Mouse (Mus musculus): ENCODE results near the gene Auh. TPM values are rescaled to one million over a fixed set of nuclear protein-coding genes. Genes with fewer than 3 reads are reported as not detected.

Auh gene
- polyA plus RNA-seq, 1 experiment from 2014 or later: 35.2 TPM

DNA sequence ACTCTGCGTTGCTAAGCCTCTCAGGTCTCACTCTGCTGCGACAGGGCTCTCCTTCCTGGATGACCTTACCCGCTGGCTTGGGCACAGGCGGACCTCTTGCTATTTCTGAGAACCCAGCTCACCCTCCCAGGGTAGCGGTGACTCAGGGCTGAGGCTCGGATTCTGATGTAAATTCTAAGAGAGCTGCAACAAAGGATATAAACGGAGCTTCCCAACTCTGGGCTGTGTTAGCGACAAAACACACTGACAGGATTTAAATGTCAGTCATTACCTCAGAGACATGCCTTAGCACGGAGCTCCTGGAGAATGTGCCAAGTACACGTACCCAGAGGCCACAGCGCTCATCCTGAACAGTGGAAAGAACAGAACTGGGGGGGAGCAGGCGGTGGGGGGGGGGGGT is 49.6 kb downstream of the Auh start:
- no peak overlapping the region for H3K4me2 ChIP-seq (ENCODE audit: low read depth, low read length)
- peak; percentile 88 for ATAC-seq (ENCODE audit: low read depth)

DNA sequence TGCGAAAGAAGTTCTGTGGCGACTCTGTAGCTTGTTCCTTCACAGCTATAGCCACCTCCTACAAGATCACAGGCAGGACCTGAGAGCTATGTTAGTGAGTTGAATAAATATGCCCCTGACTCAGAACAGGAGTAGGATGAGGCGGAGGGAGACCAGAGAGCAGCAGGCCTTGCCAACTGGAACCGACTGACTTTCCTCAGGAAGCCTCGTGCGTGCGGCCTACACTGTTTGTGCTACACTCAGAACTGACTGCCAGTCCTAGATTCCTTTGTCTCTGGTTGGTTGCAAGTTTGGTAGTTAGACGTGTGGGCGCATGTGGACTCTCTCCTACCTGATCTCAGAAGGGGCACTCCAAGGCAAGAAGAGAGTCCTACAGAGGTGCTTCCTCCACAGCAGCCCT is 50.2 kb downstream of the Auh start:
- 0 out of 2 replicates have a peak overlapping the region, but pooled peaks have one; percentile 20 for H3K9ac ChIP-seq (ENCODE audit: low read depth, low read length)
- no peak overlapping the region for H3K4me2 ChIP-seq (ENCODE audit: low read depth, low read length)
- no peak overlapping the region for H3K4me3 ChIP-seq (ENCODE audit: low read depth, low read length)
- no peak for ATAC-seq (ENCODE audit: low read depth)
- peak; percentile 43 for DNase-seq (ENCODE audit: low spot score)
- H3K36me3 ChIP-seq (ENCODE audit: control insufficient read depth, insufficient read depth, low read length): no peaks in the 10 kb centered on the region
- H3K9me3 ChIP-seq (ENCODE audit: control insufficient read depth, low read length): no peaks in the 10 kb centered on the region
- H3K4me1 ChIP-seq (ENCODE audit: control insufficient read depth, insufficient read depth, low read length): peaks cover 10% of the 10 kb centered on the region
- H3K27ac ChIP-seq (replicated peaks; ENCODE audit: low read depth, low read length): peak overlapping the region; percentile 46
- WGBS: 73% methylated on average over 9 of the region's 9 CpGs
- H3K27me3 ChIP-seq (replicated peaks; ENCODE audit: control insufficient read depth, insufficient read depth, low read length): no peaks in the 10 kb centered on the region

More for the DNA sequence above, 49.6 kb downstream of the Auh start:
- no peak overlapping the region for H3K4me3 ChIP-seq (ENCODE audit: low read depth, low read length)
- peaks cover 10% of the 10 kb centered on the region for H3K4me1 ChIP-seq (ENCODE audit: control insufficient read depth, insufficient read depth, low read length)
- no peaks in the 10 kb centered on the region for H3K9me3 ChIP-seq (ENCODE audit: control insufficient read depth, low read length)
- no peaks in the 10 kb centered on the region for H3K36me3 ChIP-seq (ENCODE audit: control insufficient read depth, insufficient read depth, low read length)
- DNase-seq (ENCODE audit: low spot score): peak; percentile 86
- no peaks in the 10 kb centered on the region for H3K27me3 ChIP-seq (replicated peaks; ENCODE audit: control insufficient read depth, insufficient read depth, low read length)
- peak overlapping the region; percentile 46 for H3K27ac ChIP-seq (replicated peaks; ENCODE audit: low read depth, low read length)
- 0 out of 2 replicates have a peak overlapping the region, but pooled peaks have one; percentile 20 for H3K9ac ChIP-seq (ENCODE audit: low read depth, low read length)
- 39% methylated on average over 12 of the region's 12 CpGs for WGBS

DNA sequence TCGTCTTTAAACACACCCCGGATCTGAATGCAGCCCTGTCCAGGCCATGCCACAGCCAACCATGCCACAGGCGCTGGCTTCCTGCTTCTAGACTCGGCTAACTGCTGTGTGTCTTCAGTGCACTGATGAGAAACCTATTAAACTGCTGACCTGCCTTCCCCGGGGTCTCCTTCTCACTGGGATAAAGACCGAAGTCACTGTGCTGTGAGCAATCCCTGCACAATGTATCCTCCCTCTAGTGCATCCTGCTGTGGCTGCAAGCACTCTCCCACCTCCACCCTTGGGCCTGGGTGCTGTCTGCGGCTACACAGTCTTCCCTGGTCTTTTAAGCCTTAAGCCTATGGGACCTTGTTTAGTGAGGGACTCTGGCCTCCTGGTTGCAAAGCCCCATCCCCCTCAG is 50.7 kb downstream of the Auh start:
- Histone ChIP-seq H3K9me3 (ENCODE audit: control insufficient read depth, low read length) (no peaks in the 10 kb centered on the region), H3K4me1 (ENCODE audit: control insufficient read depth, insufficient read depth, low read length) (peaks cover 10% of the 10 kb centered on the region), H3K27me3 (replicated peaks; ENCODE audit: control insufficient read depth, insufficient read depth, low read length) (no peaks in the 10 kb centered on the region), H3K27ac (replicated peaks; ENCODE audit: low read depth, low read length) (peak overlapping the region; percentile 46; the same call in 1 of the 2 replicates), H3K9ac (ENCODE audit: low read depth, low read length) (no peak overlapping the region), H3K4me3 (ENCODE audit: low read depth, low read length) (no peak overlapping the region), H3K36me3 (ENCODE audit: control insufficient read depth, insufficient read depth, low read length) (no peaks in the 10 kb centered on the region), H3K4me2 (ENCODE audit: low read depth, low read length) (no peak overlapping the region)
- WGBS: 58% methylated on average over 7 of the region's 7 CpGs
- no peak for DNase-seq (ENCODE audit: low spot score)
- no peak for ATAC-seq (ENCODE audit: low read depth)

DNA sequence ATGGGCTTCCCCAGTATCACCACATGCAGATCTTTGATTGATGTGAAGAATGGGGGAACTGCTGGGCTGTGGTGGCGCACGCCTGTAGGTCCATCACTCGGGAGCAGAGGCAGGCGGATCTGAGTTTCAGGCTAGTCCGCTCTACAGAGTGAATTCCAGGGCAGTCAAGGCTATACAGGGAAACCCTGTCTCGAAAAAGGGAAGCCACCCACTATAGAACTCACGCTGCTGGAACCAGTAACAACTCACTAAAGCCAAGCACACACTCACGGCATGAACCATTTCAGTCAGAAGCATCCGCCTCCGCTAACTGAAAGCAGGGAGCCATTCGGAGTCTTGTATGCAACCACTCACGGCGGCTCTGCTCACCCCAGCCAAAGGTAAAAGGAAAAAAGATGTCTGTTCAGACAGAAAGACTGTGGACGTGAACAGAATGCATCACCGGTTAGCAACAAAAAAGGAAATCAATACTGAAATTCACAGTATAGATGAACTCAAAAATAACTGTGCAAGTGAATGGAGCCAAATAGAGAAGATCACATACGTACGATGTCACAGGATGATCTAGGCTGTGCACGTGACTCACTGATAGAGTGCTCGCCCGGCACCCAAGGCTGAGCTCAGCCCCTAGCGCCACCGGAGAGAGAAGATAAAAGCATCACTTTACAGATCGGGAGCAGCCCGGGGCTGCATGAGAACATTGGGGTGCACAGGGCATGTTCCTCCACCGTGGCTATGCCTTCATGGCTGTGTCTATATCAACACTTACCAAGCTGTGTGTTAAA is 53.7 kb downstream of the Auh start:
- peaks cover 10% of the 10 kb centered on the region for H3K4me1 ChIP-seq (ENCODE audit: control insufficient read depth, insufficient read depth, low read length)
- no peaks in the 10 kb centered on the region for H3K9me3 ChIP-seq (ENCODE audit: control insufficient read depth, low read length)
- no peaks in the 10 kb centered on the region for H3K27me3 ChIP-seq (replicated peaks; ENCODE audit: control insufficient read depth, insufficient read depth, low read length)
- H3K4me2 ChIP-seq (ENCODE audit: low read depth, low read length): no peak overlapping the region
- no peaks in the 10 kb centered on the region for H3K36me3 ChIP-seq (ENCODE audit: control insufficient read depth, insufficient read depth, low read length)
- no peak for DNase-seq (ENCODE audit: low spot score)
- no peak for ATAC-seq (ENCODE audit: low read depth)
- 75% methylated on average over 25 of the region's 25 CpGs for WGBS
- H3K9ac ChIP-seq (ENCODE audit: low read depth, low read length): no peak overlapping the region
- no peak overlapping the region for H3K4me3 ChIP-seq (ENCODE audit: low read depth, low read length)
- no peak overlapping the region for H3K27ac ChIP-seq (replicated peaks; ENCODE audit: low read depth, low read length)

DNA sequence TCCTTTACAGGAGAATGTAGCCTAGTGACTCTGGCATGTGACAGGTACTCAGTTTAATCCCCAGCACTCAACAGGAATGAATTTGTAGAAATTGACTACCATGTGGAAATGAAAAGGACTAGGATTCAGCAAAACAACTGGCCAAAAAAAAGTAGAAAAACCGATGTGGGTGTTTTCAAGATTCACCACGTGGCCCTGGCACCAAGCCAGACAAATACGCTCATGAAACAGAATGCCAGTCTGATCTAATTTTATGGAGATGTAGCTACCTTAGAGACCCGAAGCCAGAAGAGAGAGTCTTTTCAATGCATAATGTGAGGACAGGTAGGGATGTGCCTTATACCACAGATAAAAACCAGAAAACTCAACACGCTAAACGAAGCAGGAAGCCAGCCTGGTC is 54.4 kb downstream of the Auh start:
- H3K4me2 ChIP-seq (ENCODE audit: low read depth, low read length): no peak overlapping the region
- 39% methylated on average over 6 of the region's 6 CpGs for WGBS
- H3K27me3 ChIP-seq (replicated peaks; ENCODE audit: control insufficient read depth, insufficient read depth, low read length): no peaks in the 10 kb centered on the region
- H3K36me3 ChIP-seq (ENCODE audit: control insufficient read depth, insufficient read depth, low read length): no peaks in the 10 kb centered on the region
- ATAC-seq (ENCODE audit: low read depth) (no peak), DNase-seq (ENCODE audit: low spot score) (no peak)
- no peak overlapping the region for H3K27ac ChIP-seq (replicated peaks; ENCODE audit: low read depth, low read length)
- H3K9me3 ChIP-seq (ENCODE audit: control insufficient read depth, low read length): no peaks in the 10 kb centered on the region
- H3K9ac ChIP-seq (ENCODE audit: low read depth, low read length): no peak overlapping the region
- H3K4me3 ChIP-seq (ENCODE audit: low read depth, low read length): no peak overlapping the region
- peaks cover 4% of the 10 kb centered on the region for H3K4me1 ChIP-seq (ENCODE audit: control insufficient read depth, insufficient read depth, low read length)

DNA sequence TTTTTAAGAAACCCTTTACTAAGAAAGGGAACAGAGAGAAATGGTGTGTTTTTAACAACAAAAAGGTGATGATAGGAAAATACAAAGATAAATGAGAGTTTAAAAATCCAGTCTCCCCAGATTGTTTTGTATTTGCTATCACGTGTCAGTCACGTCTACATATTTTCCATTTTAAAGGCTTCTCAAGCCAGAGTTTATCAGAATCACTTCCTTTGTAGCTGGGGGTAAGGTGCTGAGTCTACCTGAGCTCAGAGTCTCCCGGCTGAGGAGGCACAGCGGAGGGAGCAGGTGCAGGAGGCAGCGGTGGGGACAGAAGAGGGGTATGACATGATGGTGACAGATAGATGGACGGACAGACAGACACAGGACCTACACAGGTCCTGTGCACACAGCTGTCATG is 55.1 kb downstream of the Auh start:
- no peaks in the 10 kb centered on the region for H3K36me3 ChIP-seq (ENCODE audit: control insufficient read depth, insufficient read depth, low read length)
- H3K9me3 ChIP-seq (ENCODE audit: control insufficient read depth, low read length): no peaks in the 10 kb centered on the region
- H3K27me3 ChIP-seq (replicated peaks; ENCODE audit: control insufficient read depth, insufficient read depth, low read length): no peaks in the 10 kb centered on the region
- H3K27ac ChIP-seq (replicated peaks; ENCODE audit: low read depth, low read length): no peak overlapping the region
- no peak overlapping the region for H3K4me2 ChIP-seq (ENCODE audit: low read depth, low read length)
- H3K4me3 ChIP-seq (ENCODE audit: low read depth, low read length): no peak overlapping the region
- peaks cover 3% of the 10 kb centered on the region for H3K4me1 ChIP-seq (ENCODE audit: control insufficient read depth, insufficient read depth, low read length)
- DNase-seq (ENCODE audit: low spot score) (no peak), ATAC-seq (ENCODE audit: low read depth) (no peak)
- no peak overlapping the region for H3K9ac ChIP-seq (ENCODE audit: low read depth, low read length)
- WGBS: 79% methylated on average over 6 of the region's 6 CpGs

DNA sequence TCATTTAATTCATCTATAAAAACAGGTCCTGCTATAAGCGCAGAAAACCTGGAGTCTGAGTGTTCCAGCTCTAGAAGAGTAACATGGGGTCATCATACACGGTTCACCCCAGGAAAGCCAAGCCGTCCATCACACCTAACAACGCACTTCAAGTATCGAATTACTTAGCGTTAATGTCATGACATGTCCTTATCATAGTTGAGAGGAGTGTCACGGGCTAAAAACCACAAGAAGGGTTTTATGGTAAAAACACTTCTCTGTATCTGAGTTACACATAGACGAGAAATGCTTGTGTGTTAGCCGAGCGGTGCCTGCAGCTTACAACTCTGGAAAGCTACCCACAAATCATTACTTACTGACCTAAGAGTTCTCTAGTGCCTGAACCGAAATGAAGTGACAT is 55.6 kb downstream of the Auh start:
- WGBS: 67% methylated on average over 11 of the region's 11 CpGs
- DNase-seq (ENCODE audit: low spot score) (no peak), ATAC-seq (ENCODE audit: low read depth) (no peak)
- no peaks in the 10 kb centered on the region for H3K36me3 ChIP-seq (ENCODE audit: control insufficient read depth, insufficient read depth, low read length)
- H3K4me3 ChIP-seq (ENCODE audit: low read depth, low read length): no peak overlapping the region
- peaks cover 3% of the 10 kb centered on the region; the same call in 1 of the 2 replicates for H3K4me1 ChIP-seq (ENCODE audit: control insufficient read depth, insufficient read depth, low read length)
- H3K4me2 ChIP-seq (ENCODE audit: low read depth, low read length): no peak overlapping the region
- no peaks in the 10 kb centered on the region for H3K27me3 ChIP-seq (replicated peaks; ENCODE audit: control insufficient read depth, insufficient read depth, low read length)
- H3K9ac ChIP-seq (ENCODE audit: low read depth, low read length): no peak overlapping the region
- no peaks in the 10 kb centered on the region for H3K9me3 ChIP-seq (ENCODE audit: control insufficient read depth, low read length)
- H3K27ac ChIP-seq (replicated peaks; ENCODE audit: low read depth, low read length): no peak overlapping the region

DNA sequence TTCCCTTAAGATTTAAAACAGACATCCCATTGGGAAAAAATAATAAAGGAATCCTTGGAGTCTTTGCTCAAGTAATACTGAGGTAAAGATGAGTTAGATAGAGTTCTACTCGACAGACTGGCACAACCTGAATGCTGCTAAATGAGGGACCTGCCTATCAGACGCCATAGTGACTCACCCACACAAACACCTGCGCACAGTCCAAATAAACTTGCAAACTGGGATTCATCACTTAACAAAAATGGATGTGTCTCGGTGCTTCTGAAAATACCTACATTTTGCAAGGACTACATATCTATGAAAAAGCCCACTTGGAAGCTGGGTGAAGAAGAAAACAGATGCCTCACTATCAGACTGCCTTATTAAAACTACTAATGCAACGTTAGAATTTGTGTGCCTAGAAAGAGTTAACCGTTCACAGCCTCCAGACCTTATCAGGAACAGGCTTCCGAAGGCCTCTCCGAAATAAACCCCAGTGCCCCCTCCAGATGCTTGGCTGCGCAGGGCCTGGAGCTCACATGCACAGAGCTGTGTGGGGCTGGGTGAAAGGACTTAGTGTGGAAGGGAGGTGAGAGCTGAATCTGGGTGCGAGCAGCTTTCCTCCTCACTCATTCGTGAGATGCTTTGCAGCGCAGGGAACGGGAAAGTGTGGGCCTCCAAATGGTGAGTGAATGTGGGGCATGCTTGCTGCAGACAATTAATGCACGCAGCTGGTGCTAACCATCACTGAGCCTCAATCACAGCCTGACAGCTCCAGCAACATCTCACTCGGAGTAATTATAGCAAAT is 63.3 kb downstream of the Auh start:
- DNase-seq (ENCODE audit: low spot score) (peak; percentile 76), ATAC-seq (ENCODE audit: low read depth) (peak; percentile 68; the same call in 1 of the 2 replicates)
- Histone ChIP-seq H3K9ac (ENCODE audit: low read depth, low read length) (no peak overlapping the region), H3K4me2 (ENCODE audit: low read depth, low read length) (no peak overlapping the region), H3K36me3 (ENCODE audit: control insufficient read depth, insufficient read depth, low read length) (0 out of 2 replicates have a peak, but pooled peaks cover 4% of the 10 kb centered on the region), H3K27ac (replicated peaks; ENCODE audit: low read depth, low read length) (no peak overlapping the region; the same call in 1 of the 2 replicates), H3K9me3 (ENCODE audit: control insufficient read depth, low read length) (no peaks in the 10 kb centered on the region), H3K4me1 (ENCODE audit: control insufficient read depth, insufficient read depth, low read length) (peaks cover 20% of the 10 kb centered on the region), H3K27me3 (replicated peaks; ENCODE audit: control insufficient read depth, insufficient read depth, low read length) (no peaks in the 10 kb centered on the region), H3K4me3 (ENCODE audit: low read depth, low read length) (no peak overlapping the region)
- WGBS: 36% methylated on average over 15 of the region's 15 CpGs
